Mouse (Mus musculus): Measurements from ENCODE around the gene Tspan32. TPM values are rescaled to one million over a fixed set of nuclear protein-coding genes. Genes with fewer than 3 reads are reported as not detected.
A peak's percentile ranks its signal among the peaks of the same experiment; 100 is the strongest.

Tspan32 gene
- polyA plus RNA-seq, 1 experiment from 2014 or later = 2.3 TPM

DNA sequence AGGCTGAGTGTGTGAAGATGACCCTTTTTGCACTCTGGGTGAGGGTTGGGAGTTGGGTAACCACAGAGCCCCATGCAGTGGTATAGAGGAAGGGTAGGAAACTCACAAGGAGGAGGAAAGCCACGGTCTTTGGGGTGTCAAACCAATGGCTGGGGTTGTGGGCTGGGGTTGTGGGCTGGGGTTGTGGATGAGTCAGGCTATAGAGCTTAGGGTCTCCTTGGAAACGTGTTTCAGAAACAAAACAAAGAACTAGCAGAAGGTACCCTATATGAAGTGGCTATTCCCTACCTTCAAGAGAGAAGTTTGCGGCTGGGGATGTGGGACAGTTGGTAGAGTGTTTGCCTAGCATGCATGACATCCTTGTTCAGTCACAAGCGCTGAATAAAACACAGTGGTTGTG is 5.2 kb downstream of the Tspan32 start:
- Histone ChIP-seq H3K4me3 (replicated peaks) (no peak overlapping the region), H3K9ac (no peak overlapping the region), H3K4me1 (peaks cover 77% of the 10 kb centered on the region), H3K9me3 (replicated peaks) (no peaks in the 10 kb centered on the region), H3K27ac (peak overlapping the region; percentile 93), H3K4me2 (no peak overlapping the region), H3K36me3 (no peaks in the 10 kb centered on the region), H3K27me3 (no peaks in the 10 kb centered on the region)
- ATAC-seq (replicated peaks; ENCODE audit: low FRiP score) = no peak
- WGBS = 83% methylated on average over 4 of the region's 4 CpGs

DNA sequence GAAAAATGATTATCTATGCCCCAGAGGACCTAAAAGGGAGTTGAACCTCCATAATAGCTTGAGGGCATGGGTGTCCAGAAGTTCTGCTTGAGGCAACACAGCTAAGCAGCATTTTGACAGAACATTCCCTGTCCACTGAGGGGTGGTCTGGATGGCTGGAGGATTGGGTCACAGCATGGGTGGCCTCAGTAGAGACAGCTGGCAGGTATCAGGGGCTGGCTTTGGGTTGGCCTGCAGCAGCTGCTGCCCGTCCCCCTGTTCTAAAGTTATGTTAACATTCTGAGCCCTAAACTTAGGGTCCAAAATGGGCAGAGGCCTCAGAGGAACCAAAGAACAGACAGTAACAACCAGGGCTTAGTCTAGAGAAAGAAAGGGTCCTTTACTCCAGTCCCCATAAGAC is 6.4 kb downstream of the Tspan32 start:
- Histone ChIP-seq H3K4me1 (peaks cover 82% of the 10 kb centered on the region), H3K27ac (no peak overlapping the region), H3K4me2 (no peak overlapping the region), H3K9ac (no peak overlapping the region), H3K36me3 (no peaks in the 10 kb centered on the region), H3K27me3 (no peaks in the 10 kb centered on the region), H3K4me3 (replicated peaks) (no peak overlapping the region), H3K9me3 (replicated peaks) (no peaks in the 10 kb centered on the region)
- no peak for ATAC-seq (replicated peaks; ENCODE audit: low FRiP score)
- WGBS = 72% methylated on average over 1 of the region's 1 CpGs

DNA sequence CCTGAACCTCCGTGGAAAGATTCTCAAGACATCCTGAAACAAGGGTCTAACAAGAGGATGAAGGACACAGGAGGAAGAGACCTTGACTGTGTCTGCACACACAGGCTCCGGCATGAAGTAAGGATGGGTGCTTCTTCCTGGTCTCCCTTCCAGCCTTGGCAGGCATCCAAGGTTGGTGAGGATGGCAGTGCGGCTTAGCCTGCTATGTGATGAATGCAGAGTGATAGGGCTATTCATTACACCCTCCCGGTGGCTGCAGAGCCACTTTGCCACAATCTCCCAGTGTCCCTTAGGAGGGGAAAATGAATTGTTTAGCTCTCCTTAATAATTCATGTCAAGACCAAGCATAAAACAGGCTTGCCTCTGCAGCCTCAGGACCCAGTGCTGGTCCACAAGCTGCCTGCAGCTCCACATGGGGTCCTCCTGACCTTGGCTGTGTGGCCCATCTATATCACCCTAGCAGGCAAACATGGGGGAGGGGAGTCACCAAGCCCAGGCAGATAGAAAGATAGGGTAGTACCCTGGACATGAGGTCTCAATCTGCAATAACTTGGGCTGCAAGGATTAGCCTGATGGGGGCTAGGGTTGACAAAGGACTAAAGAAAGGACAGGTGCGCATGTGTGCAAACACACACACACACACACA is 7.5 kb downstream of the Tspan32 start:
- Histone ChIP-seq H3K4me3 (replicated peaks) (no peak overlapping the region), H3K27ac (peak overlapping the region; percentile 46; the same call in 1 of the 2 replicates), H3K27me3 (no peaks in the 10 kb centered on the region), H3K9ac (no peak overlapping the region), H3K9me3 (replicated peaks) (no peaks in the 10 kb centered on the region), H3K36me3 (no peaks in the 10 kb centered on the region), H3K4me2 (no peak overlapping the region), H3K4me1 (peaks cover 84% of the 10 kb centered on the region)
- ATAC-seq (replicated peaks; ENCODE audit: low FRiP score) = no peak
- WGBS = 63% methylated on average over 5 of the region's 5 CpGs

DNA sequence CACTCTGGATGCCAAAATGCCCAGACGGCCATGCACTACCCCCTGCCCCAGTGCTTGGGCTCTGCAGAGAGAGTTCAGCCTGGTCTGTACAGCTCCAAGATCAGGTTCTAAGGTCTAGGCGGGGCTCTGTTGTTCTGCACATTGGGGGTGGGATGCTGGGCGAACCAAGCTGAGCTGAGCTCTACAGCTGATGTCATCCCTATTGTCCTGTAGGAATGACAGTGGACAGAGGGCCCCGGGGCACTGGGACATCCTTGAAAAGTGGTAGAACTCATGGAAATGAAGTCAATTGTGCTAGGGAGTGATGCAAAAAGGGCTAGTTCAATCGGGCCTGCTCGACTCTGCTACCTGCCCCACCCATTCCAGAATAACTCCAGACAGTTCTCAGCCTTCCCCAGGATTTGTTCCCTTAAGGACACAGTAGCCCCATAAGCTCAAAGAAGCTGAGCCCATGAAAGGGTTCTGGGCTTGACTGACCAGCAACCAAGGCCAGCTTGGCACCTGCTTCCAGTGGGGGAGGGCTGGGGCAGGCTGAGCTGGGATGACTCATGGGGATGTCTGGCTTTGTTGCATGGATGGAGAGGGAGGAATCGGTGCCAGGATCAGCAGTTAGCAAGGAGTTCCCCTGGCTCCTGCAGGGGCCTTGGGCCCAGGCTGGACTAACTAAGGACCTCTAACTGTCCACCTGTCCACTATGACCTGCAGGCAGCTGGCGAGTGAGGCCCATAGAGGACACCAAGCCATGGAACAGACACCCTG is 8.8 kb downstream of the Tspan32 start:
- Histone ChIP-seq H3K9me3 (replicated peaks) (no peaks in the 10 kb centered on the region), H3K4me3 (replicated peaks) (no peak overlapping the region), H3K4me1 (peaks cover 73% of the 10 kb centered on the region), H3K4me2 (no peak overlapping the region), H3K9ac (no peak overlapping the region), H3K27ac (peak overlapping the region; percentile 19; the same call in 1 of the 2 replicates), H3K27me3 (no peaks in the 10 kb centered on the region), H3K36me3 (no peaks in the 10 kb centered on the region)
- no peak for ATAC-seq (replicated peaks; ENCODE audit: low FRiP score)
- WGBS = 71% methylated on average over 8 of the region's 8 CpGs

DNA sequence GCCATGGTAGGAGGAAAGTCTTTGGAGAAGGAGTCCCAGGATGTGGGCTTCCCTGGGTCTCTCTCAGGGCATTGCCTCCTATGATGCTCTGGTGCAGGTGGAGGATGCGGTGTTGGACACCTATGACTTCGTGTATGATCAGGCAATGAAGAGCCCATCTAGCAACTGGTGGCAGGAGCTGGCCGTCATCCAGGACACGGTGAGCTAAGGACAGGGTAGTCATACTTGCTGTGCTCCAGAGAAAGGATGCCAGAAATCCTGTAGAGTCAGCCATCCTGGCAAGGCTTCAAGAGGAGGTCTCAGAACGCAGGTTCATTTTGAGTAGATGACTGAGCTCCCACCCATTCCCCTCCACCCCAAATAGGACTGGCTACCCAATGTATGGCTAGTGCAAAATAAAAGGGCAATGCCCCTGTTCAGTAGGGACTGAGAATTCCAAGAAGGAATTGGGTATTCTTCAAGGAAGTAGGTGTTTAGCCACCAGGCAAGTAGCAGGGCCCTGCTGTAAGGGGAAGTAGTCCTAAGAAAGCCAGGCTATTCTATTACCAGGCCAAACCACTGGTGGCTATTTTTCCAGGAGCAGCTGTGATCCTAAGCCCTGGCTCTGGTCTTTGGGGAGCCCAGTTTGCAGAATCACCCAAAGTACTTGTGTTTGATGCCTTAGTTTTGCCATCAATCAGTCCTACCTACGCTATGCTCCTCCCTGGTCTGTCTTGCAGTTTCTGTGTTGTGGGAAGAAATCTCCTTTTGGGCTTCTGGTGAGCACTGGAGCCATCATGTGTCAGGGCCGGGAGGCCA is 10.2 kb downstream of the Tspan32 start:
- Histone ChIP-seq H3K4me1 (peaks cover 60% of the 10 kb centered on the region), H3K27ac (peak overlapping the region; percentile 87), H3K4me2 (no peak overlapping the region), H3K4me3 (replicated peaks) (no peak overlapping the region), H3K9ac (no peak overlapping the region), H3K27me3 (no peaks in the 10 kb centered on the region), H3K9me3 (replicated peaks) (no peaks in the 10 kb centered on the region), H3K36me3 (no peaks in the 10 kb centered on the region)
- no peak for ATAC-seq (replicated peaks; ENCODE audit: low FRiP score)
- whole genome bisulfite sequencing = 78% methylated on average over 7 of the region's 7 CpGs

DNA sequence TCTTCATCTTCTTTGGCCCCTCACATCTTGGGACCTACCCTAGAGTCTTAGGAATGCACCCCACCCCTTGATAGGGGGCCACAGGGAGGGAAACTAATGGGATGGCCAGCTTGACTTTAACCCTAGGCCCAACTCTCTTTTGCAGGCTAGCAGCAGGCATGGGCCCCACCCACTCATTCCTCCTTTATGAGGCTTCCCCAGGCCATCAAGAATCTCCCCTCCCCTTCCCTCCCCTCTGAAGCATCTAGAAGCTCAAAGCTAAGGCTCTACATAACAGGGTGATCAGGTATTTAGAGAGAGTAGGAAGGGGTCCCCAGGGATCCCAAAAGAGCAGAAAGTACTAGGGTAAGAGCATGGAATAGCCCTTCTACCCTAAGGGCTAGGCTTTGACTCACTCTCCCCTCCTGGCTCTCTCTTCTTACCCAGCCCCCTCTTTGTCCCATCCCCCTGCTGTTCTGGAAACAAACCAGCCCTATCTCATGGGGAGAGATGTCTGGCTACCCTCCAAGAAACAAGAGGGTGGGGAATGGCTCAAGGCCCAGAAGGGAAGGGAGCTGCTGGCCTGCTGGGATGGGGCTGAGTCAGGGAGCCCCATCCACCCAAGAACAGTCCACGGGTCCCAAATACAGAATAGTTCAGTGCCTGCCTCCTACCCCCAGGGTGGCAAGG is 11.0 kb downstream of the Tspan32 start:
- Histone ChIP-seq H3K4me1 (peaks cover 53% of the 10 kb centered on the region), H3K4me2 (peak overlapping the region; percentile 25; the same call in 1 of the 2 replicates), H3K9me3 (replicated peaks) (no peaks in the 10 kb centered on the region), H3K27ac (peak overlapping the region; percentile 87), H3K36me3 (no peaks in the 10 kb centered on the region), H3K4me3 (replicated peaks) (no peak overlapping the region), H3K9ac (no peak overlapping the region), H3K27me3 (no peaks in the 10 kb centered on the region)
- WGBS = 14% methylated on average over 1 of the region's 1 CpGs
- ATAC-seq (replicated peaks; ENCODE audit: low FRiP score) = peak; percentile 82

DNA sequence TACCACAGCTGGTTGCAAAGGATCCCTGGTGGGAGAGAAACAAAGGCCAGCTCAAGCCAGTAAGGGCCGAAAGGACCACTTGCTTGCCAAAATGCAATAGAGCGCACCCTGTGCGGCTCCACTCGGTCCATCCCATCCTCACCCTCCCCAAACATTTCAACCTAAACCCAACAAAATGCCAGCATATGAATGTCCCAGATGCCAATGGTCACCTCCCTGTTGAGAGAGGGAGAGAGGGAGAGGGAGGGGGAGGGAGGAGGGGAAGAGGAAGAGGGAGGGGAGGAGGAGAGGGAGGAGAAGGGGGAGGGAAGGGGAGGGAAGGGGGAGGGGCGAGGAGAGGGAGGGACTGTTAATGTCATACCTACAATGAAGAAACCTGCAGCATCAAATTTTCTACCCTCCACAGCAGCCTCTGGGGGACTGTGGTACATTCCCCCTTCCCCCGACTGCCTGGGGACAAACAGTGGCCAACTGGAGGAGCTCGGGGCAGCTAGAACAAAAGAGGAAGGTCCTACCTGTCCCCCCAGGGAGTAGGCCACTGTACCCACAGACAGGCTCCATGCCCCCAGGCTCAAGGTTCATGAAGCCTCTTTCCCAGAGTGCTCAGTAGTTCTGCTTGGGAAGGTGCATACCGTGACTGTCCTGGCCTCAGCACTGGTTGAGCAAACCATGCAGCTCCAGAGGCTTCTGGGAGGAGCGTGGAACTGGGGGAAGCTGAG is 11.7 kb downstream of the Tspan32 start:
- H3K36me3 ChIP-seq = no peaks in the 10 kb centered on the region
- H3K27me3 ChIP-seq = no peaks in the 10 kb centered on the region
- no peaks in the 10 kb centered on the region for H3K9me3 ChIP-seq (replicated peaks)
- peak overlapping the region; percentile 25; the same call in 1 of the 2 replicates for H3K4me2 ChIP-seq
- ATAC-seq (replicated peaks; ENCODE audit: low FRiP score) = peak; percentile 19
- no peak overlapping the region for H3K4me3 ChIP-seq (replicated peaks)
- H3K9ac ChIP-seq = no peak overlapping the region
- peaks cover 46% of the 10 kb centered on the region for H3K4me1 ChIP-seq
- H3K27ac ChIP-seq = peak overlapping the region; percentile 87
- WGBS = 49% methylated on average over 9 of the region's 9 CpGs

DNA sequence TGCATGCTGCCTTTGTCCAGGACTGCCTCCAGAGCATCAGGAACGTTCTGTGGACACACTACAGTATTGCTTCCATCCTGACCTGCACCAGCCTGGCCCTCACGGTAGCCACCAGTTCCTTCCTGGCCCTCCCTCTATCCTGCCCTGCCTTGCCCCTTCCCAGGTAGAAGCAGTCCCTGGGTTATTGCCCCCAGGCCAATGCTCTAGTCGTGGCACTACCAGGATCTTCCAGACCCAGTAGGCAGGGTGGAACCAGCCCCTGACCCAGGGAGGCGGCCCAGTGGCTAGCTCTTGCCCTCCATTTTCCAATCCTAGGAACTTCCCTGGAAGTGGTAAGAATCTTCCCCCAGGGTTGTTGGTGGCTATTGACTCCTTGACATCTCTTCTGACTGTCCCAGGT is 12.3 kb downstream of the Tspan32 start:
- Histone ChIP-seq H3K27me3 (no peaks in the 10 kb centered on the region), H3K4me1 (peaks cover 40% of the 10 kb centered on the region), H3K27ac (peak overlapping the region; percentile 87), H3K4me3 (replicated peaks) (no peak overlapping the region), H3K36me3 (no peaks in the 10 kb centered on the region), H3K9me3 (replicated peaks) (no peaks in the 10 kb centered on the region), H3K4me2 (no peak overlapping the region), H3K9ac (no peak overlapping the region)
- 75% methylated on average over 4 of the region's 4 CpGs for WGBS
- ATAC-seq (replicated peaks; ENCODE audit: low FRiP score) = 0 out of 2 replicates have a peak, but pooled peaks have one; percentile 6

DNA sequence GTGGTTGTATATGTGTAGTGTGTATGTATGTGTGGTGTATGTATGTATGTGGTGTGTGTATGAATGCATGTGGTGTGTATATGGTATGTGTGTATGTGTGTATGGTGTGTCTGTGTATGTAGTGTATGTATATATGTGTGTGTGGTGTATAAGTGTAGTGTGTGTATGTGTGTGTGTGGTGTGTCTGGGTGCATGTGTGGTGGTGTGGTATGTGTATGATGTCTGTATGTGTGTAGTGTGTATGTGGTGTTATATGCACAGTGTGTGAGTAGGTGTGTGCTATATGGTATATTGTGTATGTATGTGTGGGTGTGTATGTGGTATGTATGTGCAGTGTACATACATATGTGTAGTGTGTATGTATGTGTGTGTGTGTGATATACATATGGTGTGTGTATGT is 15.2 kb downstream of the Tspan32 start:
- ATAC-seq (replicated peaks; ENCODE audit: low FRiP score) = no peak
- no peaks in the 10 kb centered on the region for H3K9me3 ChIP-seq (replicated peaks)
- H3K4me1 ChIP-seq = peaks cover 22% of the 10 kb centered on the region
- H3K9ac ChIP-seq = no peak overlapping the region
- H3K4me2 ChIP-seq = no peak overlapping the region
- H3K27ac ChIP-seq = no peak overlapping the region
- no peak overlapping the region for H3K4me3 ChIP-seq (replicated peaks)
- H3K27me3 ChIP-seq = no peaks in the 10 kb centered on the region
- H3K36me3 ChIP-seq = no peaks in the 10 kb centered on the region

DNA sequence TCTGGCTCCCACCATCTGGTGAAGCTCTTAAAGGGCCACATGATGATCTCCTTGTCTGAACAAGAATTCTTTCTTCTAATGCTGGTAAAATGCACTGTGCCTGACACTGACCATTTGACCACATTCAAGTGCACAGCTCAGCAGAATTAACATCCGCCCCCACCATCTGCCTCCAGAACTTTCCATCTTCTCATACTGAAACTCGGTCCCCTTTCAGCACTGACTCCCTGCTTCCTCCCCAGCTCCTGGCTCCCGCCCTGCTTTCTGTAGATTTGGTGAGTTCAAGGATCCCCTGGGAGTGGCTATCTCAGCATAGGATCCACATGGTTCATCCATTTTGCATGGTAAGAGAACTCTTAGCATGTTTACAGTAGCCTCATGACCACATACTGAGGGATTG is 15.9 kb downstream of the Tspan32 start:
- Histone ChIP-seq H3K27me3 (no peaks in the 10 kb centered on the region), H3K27ac (no peak overlapping the region), H3K4me1 (peaks cover 14% of the 10 kb centered on the region), H3K9me3 (replicated peaks) (no peaks in the 10 kb centered on the region), H3K36me3 (no peaks in the 10 kb centered on the region), H3K9ac (no peak overlapping the region), H3K4me2 (no peak overlapping the region), H3K4me3 (replicated peaks) (no peak overlapping the region)
- ATAC-seq (replicated peaks; ENCODE audit: low FRiP score) = no peak
- 73% methylated on average over 3 of the region's 3 CpGs for WGBS

DNA sequence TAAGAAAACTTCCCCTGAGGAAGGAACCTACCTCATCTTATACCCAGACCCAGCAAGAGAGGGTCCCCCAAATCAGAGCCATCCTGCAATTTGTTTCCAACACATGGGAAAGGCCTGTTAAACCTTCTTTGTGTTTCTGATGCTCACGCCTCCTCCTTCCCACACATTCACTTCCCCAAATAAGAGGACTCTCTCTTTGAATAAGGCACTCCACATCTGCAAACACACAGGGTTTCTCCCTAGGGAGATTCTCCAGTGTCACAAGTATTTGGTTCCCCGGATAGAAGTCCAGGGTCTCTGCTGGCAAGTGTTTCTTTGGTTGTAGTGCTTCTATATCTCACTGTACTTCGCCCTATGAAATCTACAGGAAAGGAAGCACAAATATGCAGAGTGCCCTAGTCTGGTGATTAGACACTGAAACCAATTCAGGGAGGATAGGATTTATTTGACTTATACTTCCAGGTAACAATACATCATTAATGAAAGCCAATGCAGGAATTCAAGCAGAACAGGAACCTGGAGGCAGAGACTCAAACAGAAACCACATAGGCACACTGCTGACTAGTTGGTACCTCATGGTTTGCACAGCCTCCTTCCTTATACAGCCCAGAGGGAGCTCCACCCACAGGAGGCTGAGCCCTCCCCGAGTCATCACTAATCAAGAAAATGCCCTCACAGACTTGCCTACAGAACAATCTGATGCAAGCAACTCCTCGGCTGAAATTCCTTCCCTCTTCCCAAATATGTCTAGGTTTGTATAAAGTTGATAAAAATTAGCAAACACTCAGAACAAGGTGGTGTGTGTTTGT is 16.7 kb downstream of the Tspan32 start:
- peaks cover 7% of the 10 kb centered on the region for H3K4me1 ChIP-seq
- H3K27ac ChIP-seq = no peak overlapping the region
- WGBS = 58% methylated on average over 5 of the region's 5 CpGs
- H3K27me3 ChIP-seq = no peaks in the 10 kb centered on the region
- H3K9me3 ChIP-seq (replicated peaks) = no peaks in the 10 kb centered on the region
- no peak overlapping the region for H3K4me2 ChIP-seq
- H3K36me3 ChIP-seq = no peaks in the 10 kb centered on the region
- H3K9ac ChIP-seq = no peak overlapping the region
- H3K4me3 ChIP-seq (replicated peaks) = no peak overlapping the region
- ATAC-seq (replicated peaks; ENCODE audit: low FRiP score) = no peak

All from kidney, embryonic 15.5 days (tissue).